Mouse (Mus musculus) layer of hippocampus, postnatal 36 days (tissue): ENCODE results near the gene Gramd4. TPM values are rescaled to one million over a fixed set of nuclear protein-coding genes. Genes with fewer than 3 reads are reported as not detected.
A peak's percentile ranks its signal among the peaks of the same experiment; 100 is the strongest.
"Not testable (repeated sequence)": the region's sequence is repeated elsewhere in the genome, so short reads cannot be mapped to it uniquely, and the experiment has no call there.

Source experiments
- DNase-seq, 2 experiments: peaks; one replicate each; pipeline ENCODE4 v3.0.0; 2022
- total RNA-seq, 2 experiments: library from RNA; stranded (reverse); gene quantifications; 2 replicates each; pipeline ENCODE4 v1.2.3; 2021

The Gramd4 gene
- total RNA-seq, 2 experiments from 2014 or later, result 25.4 to 30.9 TPM

DNA sequence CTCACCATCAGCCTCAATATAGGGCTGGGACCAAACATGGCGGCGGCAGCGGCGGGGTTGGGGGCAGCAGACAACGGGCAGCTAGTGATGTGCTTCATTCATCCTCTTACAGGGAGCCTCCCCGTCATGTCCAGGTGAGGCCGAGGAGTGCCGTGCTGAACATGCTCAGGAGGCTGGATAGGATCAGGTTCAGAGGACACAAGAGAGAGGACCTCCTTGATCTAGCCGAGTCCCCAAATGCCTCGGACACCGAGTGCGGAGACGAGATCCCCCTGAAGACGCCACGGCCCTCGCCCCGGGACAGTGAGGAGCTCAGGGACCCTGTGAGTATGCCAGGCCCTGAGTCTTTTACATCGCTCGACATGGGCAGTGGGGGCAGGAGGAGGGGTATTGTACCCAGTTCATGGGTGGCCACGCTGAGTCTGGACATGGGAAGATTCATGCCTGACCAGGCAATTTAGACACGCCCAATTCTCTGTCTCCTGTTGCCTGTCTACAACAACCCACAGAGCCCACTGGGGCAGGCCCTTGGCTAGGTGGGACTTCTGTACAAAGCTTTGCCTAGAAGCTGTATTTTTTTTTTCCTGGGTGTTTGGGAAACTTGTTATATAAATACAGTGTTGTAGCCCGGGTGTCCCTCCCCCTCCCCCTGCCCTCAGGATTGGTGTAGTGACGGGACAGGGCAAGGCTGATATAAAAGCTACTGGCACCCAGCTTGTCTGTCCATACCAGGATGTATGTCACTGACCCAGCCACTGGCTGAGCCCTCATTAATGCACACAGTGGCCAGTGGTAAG, 33.9 kb downstream of the Gramd4 start:
- no peak for DNase-seq

DNA sequence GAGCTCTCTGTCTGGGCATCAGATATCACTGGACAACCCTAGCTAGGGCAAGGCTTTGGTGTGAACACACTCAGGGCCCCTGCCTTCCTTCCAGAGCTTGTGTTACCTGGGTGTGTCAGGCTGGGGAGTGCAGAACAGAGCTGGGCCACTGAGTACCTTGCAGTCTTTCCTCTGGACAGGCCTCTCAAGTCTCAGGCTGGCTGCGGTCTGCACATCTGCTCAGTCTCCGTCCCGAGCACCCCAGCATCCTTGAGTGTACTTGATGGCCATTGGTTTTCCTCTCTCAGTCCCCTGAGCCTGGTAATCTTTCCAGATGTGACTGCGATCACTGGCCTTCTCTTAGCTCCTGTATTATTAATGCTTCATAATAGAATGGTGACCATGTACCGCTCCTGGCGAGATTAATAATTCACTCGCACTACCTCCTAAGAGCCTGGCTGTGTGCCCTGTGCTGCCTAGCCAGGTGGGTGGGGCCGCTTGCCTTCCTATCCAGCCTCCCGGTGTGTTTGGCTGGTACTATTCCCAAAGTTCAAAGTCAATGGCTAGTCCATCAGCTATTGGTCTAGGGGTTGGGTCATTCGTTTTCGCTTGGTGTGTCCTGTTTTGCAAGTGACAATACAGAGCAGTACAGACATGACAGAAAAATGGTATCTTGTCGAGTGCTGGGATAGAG, 34.6 kb downstream of the Gramd4 start:
- DNase-seq, result no peak

DNA sequence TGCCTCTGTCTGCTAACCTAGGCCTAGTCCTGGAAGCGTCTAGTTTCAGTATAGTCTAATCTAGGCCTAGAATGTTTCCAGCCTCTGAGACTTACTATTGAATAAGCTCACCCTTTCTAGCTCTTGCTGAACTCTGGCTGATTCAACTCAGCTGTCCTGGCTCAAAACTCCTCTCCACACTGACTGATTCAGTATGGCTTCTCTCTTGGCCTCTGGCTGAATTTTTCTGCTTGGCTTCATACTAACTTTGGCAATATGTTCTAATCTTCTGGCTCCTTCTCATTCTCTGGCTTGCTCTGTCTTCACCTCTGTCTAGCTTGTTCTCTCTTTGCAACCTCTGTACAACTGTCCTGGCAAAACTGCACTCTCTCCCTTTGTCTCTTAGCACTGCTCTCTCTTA, 35.7 kb downstream of the Gramd4 start:
- DNase-seq, result no peak

DNA sequence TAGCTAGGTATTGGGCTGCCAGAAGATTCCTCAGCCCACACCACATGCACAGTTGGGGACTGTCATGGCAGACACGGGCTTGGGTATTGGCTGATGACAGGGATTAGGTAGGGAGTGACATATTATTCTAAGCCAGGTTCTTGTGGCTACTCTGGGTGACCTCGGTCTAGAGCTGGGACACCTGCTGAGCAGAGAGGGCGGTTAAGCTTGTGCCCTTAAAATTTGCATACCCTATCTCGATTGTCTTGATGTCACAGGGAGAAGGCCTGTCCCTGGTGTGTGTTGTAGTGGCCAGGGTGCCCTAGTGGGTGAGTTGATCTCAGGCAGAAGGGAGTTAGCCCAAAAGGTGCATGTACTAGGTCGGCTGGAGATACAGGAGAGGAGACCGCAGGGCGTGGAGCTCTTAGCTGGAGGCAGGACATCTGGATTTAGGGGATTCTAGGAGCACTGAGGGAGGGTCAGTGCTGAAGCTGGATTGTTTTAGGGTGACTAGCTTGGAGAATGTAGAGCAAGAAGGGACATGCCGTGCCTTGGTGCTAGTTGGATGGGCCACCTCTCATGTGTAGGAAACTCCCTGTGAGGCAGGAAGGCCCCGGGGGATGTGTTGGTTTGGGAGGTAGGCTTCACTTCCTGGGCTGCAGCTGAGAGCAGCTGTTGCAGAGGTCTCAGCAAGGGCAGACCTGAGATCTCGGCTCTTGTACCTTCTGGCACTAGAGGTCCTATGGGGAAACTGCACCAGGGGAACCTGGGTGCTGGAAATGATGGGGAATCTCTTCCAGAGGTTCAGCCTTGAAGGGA, 37.0 kb downstream of the Gramd4 start:
- no peak for DNase-seq

DNA sequence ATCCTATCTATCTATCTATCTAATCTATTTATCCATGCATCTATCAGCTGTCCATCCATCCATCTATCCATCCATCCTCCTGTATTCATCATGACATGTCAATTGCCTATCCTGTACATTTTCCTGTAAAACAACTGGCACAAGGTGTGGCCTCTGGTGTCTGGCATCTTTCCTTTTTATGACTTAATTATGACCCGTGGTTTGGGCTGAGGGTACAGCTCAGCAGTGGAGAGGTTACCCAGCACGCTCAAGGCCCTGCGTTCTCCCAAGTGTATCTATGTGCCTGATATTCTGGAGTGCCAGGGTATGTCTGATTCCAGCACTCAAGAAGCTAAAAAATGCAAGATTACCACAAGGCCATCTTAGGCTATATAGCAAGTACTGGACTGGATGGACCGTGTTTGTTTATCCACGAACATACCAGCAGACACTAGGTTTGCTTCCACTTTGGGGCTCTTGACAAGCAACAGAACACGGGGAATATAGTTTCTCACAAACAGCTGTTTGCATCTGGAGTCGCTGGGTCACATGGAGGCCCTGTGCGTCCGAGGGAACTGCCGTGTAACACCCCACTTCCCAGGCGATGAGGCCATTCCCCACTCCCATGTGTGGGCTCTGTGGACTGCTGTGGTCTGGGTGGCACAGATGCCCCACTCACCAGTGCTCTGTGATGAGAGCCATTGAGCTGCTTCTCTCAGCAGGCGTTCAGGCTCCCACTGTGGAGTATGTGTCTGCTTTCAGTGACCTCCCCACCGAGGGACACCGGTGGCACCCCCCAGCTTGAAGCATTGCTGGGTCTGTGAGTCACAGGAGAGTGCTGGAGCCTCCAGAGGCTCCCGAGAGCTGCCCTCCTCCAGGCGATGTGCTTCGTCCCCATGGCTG, 38.5 kb downstream of the Gramd4 start:
- DNase-seq, result no peak

DNA sequence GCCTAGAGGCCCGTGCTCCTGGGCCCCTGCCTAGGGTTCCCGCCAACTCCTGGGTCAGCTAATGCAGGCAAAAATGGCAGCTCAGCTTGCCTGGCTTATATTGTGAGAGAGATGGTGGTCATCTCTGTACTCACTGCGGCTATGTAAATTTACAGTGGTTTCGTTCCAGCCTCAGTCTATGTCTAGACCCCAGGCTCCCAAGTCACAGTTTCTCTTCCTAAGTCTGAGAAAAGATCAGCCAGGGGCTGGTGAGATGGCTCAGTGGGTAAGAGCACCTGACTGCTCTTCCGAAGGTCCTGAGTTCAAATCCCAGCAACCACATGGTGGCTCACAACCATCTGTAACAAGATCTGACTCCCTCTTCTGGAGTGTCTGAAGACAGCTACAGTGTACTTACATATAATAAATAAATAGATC, 39.1 kb downstream of the Gramd4 start:
- not testable (repeated sequence) for DNase-seq

DNA sequence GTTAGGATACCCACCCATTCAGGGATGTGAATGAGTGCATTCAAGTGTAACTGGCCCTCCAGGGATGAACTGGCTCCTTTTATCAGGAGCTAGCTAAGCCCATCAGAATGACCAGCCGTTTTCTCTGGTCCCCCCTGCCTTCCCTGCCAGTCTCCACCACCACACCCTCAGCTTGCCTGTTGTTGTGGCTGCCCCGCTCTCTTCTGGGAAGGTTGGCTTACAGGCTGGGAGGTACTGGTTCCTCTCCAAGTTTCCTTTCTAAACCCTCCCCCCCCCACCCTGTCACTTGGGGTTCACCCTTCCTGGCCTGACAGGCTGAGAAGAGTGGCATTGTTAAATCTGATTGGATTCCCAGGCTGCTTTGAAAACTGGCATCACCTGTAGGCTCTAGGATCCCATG, 40.4 kb downstream of the Gramd4 start:
- DNase-seq, result no peak

DNA sequence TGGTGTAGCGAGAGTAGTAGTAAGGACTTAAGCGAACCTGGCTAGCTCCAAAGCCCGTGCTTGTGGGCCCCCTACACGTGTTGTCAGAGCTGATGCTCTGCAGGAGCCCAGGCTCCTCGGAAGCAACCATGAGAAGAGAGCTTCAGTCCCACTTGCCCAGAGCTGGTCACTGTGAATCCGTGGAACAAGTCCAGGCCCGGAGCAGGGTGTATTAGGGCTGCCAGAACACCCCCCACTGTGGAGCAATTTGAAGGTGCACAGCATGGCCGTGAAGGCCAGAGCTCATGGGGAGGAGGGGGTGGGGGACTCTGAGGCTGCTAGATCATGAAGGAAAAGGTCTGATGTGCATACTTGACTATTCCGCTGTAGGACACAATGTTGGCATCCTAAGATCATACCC, 44.1 kb downstream of the Gramd4 start:
- no peak for DNase-seq

DNA sequence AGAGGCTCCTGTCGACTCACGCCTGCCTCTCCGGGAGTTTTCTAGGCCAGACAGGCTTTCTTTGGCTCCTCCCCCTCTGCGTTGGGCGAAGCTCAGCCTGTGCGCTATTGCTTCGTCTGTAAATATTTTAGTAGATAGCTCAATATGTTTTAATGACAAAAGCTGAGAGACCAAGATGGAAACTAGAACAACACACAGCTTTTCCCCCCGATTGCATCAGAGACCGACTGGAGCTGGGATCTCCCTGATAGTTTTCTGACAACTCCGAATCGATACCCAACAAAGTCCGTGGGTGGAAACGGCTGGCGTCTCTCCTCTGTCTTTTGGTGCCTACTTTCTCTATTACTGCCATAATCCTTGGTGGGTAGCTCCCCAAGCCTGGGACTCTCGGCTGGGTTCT, 44.8 kb downstream of the Gramd4 start:
- DNase-seq, result peak; percentile 54 to 56

DNA sequence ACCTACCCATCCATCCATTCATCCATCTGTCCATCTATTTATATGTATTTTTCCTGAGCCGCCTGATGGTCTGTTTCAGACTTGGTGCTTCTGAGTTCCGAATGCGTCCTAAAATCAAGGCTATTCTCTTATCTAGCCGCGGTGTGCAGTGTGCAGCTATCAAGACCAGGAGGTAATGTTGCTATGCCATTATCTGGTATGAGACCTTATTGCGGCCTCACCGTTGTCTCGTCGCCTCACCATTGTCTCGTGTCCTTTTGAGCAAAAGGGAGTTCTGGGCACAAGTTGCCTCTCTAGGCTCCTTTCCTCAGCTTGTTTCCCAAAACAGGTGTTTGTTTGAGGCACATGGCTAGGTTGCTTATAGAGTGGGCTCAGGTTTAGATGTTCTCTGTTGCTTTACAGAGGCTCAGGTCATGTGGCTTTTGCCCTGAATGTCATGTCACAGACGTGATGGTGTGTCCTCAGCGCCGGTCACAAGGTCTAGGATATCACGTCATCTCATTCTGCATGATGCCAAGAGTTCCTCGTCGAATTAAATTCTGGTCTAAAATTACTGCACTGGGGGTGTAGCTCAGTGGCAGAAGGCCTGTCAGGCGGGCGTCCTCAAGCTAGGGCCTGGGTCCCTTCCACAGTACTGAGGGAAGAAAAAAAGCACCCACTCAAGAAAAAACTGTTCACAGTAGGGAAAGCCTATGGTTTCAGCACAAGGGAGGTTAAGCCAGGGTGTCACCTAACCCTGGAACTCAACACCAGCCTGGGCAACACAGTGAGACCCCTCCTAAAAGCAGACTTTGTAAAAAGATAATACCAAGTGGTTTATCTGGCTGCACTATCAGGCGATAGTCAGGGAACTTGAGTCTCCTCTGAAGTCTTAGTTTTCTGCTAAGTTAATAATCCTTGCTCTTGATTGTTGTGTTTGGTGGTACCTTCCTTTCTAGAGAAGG, 47.2 kb downstream of the Gramd4 start:
- DNase-seq, result no peak

DNA sequence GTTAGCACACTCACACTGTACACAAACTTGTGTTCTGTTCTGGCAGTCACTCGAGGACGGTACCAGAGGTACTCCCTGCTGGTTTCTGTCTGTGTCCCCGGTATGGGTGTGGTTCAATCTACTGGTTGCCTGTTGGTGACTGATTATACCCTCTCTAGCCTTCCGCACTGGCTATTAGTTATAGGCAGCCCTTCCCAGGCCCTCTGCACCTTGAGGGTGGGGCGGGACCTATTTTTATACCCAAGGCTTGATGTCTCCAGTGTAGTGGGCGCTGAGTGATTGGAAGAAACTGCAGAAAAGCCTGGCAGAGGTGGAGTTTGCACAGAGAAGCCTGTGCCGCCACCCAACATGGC, 47.8 kb downstream of the Gramd4 start:
- DNase-seq, result no peak

DNA sequence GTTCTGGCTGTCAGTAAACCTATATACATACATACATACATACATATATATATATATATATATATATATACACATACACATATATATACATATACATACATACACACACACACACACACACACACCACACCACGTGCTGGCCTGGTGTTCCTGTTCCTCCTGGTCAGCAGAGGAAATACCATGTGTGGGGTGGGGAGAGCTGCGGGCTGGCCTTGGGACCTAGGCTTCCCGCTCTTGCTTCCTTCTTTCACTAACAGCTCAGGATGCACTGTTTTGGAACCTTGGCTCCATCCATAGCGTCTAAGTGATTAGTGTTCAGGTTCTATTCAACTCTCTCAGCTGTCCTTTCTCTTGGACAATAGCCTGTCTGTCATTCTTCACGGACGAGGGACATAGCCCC, 48.3 kb downstream of the Gramd4 start:
- DNase-seq, result no peak

DNA sequence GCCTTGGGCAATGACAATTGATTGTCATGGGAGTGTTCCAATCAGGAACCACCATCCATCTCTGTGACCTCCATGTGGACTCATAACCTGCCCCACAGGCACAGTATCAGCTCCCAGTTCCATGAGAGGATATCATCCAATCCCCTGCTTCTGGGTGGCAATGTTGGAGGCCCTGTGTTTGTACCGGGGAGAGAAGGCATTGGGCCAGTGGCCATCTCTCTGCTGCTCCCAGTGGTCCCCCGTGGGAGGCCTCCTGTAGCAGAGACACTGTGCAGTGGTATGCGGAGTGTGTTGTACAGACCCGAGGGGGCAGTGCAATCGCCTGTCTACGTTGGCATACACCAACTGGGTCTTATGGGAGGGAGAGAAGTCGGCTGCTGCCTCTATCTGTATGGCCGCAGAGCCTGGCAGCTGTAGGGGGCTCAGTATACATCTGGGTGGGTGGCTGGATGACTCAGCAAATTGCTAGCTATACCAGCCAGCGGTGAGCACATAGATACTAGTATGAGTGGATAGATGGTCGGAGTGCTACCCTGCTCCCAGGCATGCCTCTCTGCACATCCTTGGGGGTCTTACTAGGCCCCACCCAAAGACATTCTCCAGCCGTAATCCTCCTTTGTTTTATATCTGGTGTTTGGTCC, 50.5 kb downstream of the Gramd4 start:
- no peak for DNase-seq

DNA sequence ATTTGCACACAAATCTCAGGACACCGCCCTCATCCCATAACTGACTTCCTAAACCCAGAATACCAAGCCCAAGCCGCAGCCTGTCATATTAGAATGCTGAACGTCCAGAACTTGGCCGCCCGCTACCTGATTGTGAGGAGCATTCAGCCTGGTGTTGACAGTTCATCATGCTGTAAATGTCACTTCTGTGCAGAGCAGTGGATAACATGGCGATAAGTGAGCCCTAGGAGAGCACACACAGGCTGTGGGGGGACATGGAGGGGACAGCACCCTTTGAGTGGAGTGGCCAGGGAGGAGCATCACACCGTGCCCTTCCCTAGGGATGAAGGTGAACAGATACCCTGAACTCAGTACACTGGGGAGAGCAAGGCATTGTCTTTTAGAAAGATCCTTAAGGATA, 51.8 kb downstream of the Gramd4 start:
- DNase-seq, result no peak

DNA sequence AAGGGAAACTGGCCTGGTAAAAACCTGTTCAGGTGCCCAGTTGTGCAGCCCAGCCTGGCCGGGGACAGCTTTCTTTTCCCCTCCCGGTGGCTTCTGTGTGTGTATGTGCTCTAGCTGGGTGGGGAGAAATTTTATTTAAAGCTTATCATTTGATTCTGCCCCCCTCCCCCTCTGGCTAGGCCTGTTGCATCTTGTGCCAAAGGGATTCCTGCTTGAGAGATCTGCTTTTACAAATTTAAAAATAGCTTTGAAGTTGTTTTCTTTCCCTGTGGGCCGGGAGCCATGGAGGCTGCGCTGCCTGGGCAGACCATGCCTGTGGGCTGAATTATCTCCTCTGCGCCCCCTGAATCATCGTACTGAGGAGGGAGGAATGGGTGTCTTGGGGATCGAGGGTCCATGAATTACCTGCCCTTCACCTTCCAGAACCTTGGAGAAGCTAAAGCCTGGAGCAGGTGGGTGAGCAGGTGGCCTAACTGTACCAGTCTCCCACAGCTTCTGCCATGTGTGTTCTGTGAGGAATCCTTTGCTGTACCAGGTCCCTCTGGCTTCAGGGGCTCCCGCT, 52.2 kb downstream of the Gramd4 start:
- DNase-seq, result no peak

DNA sequence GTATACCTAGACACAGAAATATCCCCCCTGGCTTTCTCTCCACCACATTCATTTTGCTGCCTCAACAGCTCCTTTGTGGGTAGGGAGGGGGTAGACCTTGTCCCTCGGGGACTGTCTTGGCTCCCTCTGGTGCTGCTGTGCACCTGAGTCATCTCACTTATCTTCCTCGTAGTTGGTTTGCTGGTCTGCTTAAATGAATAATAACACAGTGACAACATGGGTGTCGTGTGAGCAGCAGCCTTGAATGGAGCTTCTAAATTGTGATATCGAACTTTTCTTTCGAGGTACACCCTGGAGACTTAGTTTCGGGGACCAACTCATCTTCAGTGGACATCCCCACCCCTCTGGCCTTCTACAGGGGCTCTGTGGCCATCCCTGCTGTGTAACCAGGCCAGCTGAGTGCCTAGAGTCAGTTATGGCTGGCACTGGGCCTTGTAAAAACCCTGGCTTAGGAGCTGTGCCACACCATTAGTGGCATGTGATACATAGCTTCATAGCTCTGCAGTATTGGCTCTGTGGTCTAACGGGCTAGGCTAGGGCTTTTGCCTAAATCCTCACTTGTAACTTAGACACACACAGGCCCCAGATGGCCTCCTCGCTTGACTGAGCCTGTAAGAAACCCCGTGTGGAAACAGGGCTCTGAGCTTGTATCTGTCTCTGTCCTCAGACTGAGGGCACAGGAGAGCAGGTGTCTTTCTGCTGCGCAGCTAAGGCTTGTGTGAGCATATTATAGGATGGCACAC, 53.0 kb downstream of the Gramd4 start:
- DNase-seq, result no peak

DNA sequence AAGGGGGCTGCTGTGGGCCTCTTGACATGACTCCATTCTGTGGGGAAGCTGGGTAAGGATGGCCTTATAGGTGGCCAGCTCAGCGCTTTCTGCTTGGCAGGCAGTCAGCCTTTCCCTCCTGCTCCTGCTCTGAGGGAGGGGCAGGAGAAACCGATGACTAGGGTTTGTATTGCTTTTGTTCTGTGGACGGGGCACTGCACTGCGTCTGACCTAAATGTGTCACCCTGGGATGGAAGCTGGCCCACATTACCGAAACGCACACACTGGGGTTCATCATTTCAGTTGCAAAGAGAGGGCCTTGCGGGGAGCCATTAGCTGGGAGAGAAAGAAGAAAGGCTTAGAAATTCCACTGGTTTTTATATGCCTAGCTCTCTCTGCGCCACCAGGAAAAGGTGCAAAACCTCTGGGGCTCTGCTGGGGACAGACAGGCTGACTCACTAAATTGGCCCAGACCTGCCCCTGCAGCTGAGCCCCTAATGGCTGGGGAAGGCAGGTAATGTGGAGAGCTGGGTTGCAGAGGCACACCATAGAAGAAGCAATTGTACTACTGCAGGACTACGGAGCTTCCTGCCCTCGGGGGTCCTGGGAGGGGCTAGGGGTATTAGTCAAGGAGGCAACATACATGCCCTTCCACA, 55.3 kb downstream of the Gramd4 start:
- no peak for DNase-seq

DNA sequence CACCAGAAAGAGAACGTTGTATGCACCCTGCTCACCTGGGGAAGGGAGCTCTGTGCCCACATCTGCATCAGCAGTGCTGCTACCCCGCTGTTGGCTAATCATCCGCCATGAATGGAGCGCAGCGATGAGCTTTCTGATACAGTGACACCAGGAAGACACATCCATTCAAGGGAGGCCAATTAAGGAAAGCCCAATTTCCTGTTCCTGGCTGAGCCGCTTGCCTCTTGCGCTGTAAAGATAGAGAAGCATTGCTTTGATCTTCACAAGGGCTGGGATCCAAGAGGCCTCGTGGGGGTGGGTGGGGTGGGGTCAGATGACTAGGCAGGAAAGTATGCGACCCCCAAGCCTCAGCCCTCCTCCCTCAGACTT, 55.8 kb downstream of the Gramd4 start:
- DNase-seq, result no peak

DNA sequence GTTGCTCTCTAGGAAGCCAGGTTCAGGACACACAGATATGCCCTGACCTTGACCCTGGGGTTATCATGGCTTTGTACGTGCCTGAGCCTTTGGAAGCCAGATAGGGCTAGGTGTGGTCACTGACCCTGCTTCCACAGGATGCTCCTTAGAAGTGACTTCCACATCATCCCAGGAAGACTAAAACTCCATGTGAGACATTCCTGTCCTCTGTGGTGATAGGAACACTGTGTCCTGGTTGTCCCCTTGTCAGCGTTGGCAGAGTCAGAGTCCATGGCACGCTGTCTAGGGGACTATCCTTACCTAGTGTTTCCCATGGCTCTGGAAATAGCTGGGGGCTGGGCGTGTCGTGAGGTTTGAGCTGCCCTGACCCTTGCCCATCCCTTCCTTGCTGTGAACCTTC, 58.9 kb downstream of the Gramd4 start:
- DNase-seq, result no peak
